Mouse (Mus musculus): Measurements from ENCODE around the gene Slc12a3.

- TF ChIP-seq POLR2A (IDR thresholded peaks at IDR 0.05; ENCODE audit: extremely low read depth, insufficient read depth, low read length) (no peak), CTCF (IDR thresholded peaks at IDR 0.05; ENCODE audit: low read depth, low read length) (no peak)
These were observed 36.5 kb downstream of the Slc12a3 start for GRCm38 (mm10) chr8:94365410-94365981.

Measured in liver, adult 2 months (tissue).